Mouse (Mus musculus): ENCODE results near the gene Slc5a5.

The Slc5a5 gene

GRCm38 (mm10) chr8:70878178-70878577 lies 14.4 kb downstream of the Slc5a5 start:
- no peak for DNase-seq

- no peak for DNase-seq
Observed at GRCm38 (mm10) chr8:70876382-70876781, 16.2 kb downstream of the Slc5a5 start.

- DNase-seq, result peak; percentile 93
Observed at GRCm38 (mm10) chr8:70874441-70874840, 18.1 kb downstream of the Slc5a5 start.

- DNase-seq, result peak; percentile 99
Observed at GRCm38 (mm10) chr8:70873364-70873985, 19.1 kb downstream of the Slc5a5 start, which contains the start of gene Ccdc124. Ccdc124 (minus strand) TSS chr8:70873935.

DNA sequence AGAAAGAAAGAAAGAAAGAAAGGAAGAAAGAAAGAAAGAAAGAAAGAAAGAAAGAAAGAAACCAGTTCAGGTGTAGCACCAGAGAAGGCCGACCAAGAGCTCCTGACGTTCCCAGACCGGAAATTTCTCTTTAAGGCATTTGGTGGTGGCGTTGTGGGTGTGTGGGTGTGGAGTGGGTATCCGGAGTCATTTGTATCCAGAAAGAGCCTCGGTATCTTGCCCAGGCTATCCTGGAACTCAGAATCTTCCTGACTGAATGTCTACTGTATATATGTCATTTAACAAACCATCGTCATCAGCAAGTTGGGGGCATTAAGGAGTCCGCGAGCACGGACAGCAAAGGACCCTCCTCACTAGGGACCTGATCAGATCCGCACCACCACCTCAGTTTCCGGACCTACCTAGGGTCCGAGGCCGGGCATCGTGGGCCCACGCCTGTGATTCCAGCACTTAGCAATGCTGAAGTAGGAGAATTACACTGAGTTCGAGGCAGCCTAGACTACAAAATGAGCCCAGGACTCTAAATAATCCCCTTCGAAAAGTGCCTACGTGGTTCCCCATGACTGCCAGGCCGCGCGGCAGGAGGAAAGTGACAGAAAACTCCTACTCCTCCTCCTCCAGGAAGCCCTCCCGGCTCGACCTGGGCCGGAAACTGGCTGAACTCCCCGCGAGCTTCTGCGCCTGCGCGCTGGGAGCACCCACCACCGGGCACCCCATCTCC lies 19.8 kb downstream of the Slc5a5 start:
- DNase-seq, result no peak

DNA sequence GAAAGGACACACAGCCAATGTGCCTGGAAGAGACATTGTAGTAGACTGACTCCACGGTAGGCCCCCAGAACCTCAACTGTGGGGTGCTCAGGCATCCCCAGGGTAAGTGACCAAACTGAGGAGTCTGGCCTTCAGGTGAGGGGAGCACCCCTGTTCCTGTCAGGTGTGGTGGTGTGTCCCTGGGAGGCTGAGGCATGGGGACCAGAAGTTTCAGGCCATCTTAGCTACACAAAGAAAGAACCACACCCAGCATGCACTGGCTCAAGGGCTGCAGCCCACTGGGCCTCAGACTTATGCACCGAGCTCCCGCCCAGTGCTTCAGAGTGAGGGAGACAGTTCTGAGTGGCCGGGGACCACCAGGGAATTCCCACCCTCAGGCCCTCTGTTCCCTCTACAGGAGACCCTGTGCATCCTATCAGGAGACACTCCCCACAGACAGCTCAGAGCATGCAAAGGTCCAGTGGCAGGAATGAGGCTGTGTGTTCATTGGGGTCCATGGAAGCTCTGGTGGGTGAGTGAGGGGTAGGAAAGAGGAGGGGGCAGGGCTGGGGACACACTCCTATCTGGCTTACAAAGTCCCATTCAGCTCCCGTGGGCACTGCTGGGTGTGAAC lies 21.3 kb downstream of the Slc5a5 start:
- DNase-seq, result peak; percentile 93

- peak; percentile 98 for DNase-seq
Observed at GRCm38 (mm10) chr8:70869601-70870041, 22.9 kb downstream of the Slc5a5 start.

- no peak for DNase-seq
Observed at GRCm38 (mm10) chr8:70869199-70869571, 23.4 kb downstream of the Slc5a5 start.

GRCm38 (mm10) chr8:70868559-70869198 lies 23.9 kb downstream of the Slc5a5 start:
- peak; percentile 93 for DNase-seq

- DNase-seq, result peak; percentile 91
Observed at GRCm38 (mm10) chr8:70866566-70866965, 26.0 kb downstream of the Slc5a5 start.

DNA sequence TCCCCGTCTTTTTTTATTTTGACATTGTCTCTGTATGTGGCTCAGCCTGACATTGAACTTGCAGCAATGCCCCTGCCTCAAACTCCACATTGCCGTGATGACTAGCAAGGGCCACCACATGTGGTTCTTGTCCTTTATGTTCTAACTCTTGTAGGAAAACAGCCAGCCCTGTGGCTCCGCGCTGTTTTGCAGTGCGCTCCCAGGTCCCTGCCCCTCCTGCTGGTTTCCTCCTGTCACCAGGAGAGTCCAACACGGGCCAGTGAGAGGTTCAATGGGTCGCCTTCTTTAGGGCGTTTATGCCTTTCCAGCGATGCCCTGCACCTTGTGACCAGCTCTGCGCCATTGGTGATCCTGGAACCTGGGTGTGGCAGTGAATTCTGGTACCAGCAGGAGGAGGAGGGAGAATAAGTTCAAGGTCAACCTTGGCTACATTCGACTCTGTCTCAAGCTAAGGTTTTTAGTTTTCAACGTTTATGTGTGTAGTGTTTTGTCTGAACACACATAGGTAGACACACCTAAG lies 26.5 kb downstream of the Slc5a5 start:
- no peak for DNase-seq

- peak; percentile 100 for DNase-seq
Observed at GRCm38 (mm10) chr8:70865350-70866000, 27.1 kb downstream of the Slc5a5 start.

DNA sequence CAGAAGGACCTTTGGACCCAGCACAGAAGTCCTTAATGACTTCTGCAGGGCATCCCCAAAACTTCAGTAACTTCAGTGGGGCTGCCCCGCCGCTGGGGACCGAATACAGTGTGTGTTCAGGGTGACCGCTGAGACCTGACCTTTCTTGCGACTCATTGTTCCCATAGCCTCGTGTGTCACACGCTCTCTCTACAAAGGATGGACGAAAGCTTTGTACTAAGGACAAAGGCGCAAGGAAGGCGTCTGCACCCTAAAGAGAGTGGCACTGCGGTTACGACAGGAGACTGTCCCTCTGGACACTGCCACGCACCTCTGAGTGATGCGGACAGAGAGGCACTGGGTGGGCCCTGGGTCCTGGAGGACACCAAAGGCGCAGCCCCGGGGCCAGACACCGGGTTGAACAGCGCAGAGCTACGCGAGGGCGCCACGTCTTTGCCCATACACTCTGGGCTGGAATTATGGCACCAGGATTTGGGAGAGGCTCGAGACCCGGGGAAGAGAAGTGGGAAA lies 27.8 kb downstream of the Slc5a5 start:
- DNase-seq, result peak; percentile 96

DNA sequence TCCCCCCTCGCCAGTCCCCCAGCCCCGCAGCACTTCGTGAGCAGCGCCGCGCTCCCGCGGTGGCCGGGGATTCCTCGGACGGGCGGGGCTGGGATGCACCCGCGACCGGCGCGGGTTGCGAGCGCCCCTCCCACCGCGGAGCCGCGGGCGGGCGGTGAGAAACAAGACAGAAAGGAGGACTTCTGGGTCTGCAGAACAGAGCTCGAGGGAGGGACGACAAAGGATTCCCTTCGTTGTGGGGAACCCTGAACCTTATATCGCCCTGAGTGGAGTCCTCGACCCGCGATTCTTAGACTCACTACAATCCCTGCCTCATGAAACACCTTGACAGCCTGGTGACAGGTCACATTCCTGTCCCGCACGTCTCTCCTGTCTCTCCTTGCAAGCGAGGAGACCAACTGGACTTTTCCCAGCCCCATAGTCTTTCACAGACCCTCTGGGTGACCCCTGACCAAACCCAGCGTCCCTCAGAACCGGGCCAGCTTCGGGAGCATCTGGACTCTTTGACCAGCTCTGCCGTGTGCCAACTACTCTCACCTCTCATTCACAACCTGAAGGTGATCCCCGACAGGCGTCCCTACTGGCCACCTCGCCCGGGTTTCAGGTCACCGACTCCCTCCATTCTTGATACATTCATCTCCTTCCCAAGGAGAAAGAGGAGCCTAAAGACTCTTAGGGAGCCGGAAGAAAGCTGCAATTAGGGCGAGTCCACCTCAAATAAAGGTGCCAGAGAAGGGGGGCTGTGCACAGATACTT lies 28.4 kb downstream of the Slc5a5 start:
- peak; percentile 93 for DNase-seq

- DNase-seq, result peak; percentile 92
Observed at GRCm38 (mm10) chr8:70862824-70863641, 29.5 kb downstream of the Slc5a5 start, which contains the start of gene Kcnn1. Kcnn1 (minus strand) TSS chr8:70863258.

DNA sequence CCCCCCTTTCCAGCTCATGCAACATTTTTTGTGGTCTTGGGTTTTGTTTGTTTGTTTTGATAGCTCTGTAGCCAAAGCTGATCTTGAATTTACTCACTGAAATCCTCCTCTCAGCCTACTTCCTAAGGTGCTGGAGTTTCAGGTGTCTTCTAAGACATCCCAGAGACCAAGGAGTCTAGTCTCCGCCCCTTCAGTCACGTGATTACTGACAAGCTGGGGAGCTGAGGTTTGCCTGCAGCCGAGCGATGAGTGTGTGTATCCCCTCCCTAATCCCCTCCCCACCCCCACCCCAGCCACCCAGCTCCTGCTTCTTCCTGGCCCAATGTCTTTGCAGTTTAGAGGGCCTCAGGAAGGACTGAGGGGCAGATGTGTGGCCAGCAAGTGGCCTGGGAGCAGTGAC lies 35.0 kb downstream of the Slc5a5 start:
- no peak for DNase-seq

DNA sequence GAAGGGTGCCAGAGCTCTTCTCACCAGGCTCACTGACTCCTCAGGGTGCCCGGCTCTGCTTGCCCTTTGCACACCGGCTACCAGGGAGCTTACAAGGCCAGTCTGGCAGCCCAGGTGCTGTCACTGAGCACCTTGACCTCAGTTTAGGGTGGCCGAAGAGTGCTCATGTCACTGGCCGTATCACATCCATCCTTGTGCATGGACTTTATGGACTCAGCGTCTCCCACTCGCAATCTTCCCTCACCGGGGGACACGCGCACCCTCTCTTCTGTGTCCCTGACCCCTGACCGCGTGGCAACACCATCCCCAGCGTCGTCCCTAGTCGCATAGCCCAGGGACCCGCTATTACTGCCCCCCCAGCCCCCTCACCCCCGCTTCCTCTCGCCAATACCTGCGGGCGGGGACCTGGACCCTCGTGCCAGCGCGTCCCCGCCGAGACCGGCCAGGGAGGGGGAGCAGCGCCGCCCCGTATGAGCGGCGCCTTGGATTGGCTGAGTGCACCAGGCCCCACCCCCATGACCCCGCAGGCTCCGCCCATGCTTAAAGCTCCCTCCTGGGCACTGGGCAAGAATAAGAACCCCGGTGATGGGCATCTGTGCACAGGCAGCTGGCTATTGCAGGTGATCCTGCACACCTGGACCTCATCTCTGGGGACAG lies 35.9 kb downstream of the Slc5a5 start:
- DNase-seq, result peak; percentile 98

DNA sequence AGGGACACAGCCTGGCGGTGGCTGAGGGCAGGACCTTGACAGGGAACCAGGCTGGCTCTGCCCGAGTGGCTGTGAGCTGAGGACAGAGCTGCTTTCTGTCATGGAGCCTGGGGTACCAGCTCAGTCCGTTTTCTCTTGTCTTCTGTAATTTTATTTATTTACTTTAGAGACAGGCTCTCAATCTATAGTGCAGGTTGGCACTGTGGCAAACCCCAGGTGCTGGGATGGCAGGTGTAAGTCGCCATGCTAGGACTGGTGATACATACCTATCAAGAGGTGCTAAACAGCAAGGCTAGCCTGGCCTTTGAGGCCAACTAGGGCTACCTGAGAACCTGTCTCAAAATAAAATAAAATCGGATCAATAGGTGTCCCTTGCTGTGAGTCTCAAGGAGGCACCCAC lies 36.5 kb downstream of the Slc5a5 start:
- peak; percentile 90 for DNase-seq

- DNase-seq, result peak; percentile 93
Observed at GRCm38 (mm10) chr8:70853863-70854262, 38.7 kb downstream of the Slc5a5 start.

DNA sequence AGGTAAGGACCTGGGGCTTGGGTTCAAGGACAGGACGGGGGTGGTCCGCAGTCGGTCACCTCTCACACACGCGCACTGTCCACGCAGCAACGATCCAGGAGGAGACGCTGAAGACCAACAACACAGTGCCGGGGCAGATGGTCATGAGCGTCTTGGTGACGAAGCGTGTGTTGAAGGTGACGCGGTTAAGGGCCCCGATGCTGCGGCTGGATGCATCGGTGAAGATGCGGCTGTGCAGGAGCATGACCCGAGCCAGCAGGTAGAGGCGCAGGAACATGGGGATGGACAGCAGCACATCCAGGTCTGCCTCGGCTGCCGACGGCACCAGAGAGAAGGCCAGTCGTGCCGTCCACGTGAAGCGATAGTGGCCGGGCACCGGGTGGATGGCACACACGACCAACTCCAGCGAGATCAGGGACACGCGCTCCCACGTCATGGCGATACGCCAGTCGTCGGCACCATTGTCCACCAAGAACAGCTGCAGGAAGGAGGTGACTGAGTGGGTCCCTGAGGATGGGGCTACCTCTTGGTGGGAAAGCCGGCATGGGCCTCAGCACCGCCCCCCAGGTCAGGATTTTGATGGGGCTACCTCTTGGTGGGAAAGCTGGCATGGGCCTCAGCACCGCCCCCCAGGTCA lies 39.8 kb downstream of the Slc5a5 start:
- peak; percentile 93 for DNase-seq
